Mouse (Mus musculus) adrenal gland, postnatal 4 days (tissue): ENCODE data around the gene Rmdn2. TPM values are rescaled to one million over a fixed set of nuclear protein-coding genes. Genes with fewer than 3 reads are reported as not detected.

Source experiments
- DNase-seq, 2 experiments: peaks; one replicate each; pipeline ENCODE4 v3.0.0; 2021 to 2022; ENCODE audit warnings: low spot score in 2 of 2, mixed read lengths in 2 of 2
- total RNA-seq, 2 experiments: library from RNA; stranded (reverse); gene quantifications; 2 replicates each; pipeline ENCODE4 v1.2.3; 2021

Gene Rmdn2
- total RNA-seq, 2 experiments from 2014 or later = 276 to 287 TPM

- DNase-seq = peak; percentile 59 to 73
Observed at GRCm38 (mm10) chr17:79614691-79615588, 3.3 kb downstream of the Rmdn2 start.

GRCm38 (mm10) chr17:79615897-79616296 lies 4.2 kb downstream of the Rmdn2 start:
- no peak for DNase-seq

- no peak for DNase-seq
Observed at GRCm38 (mm10) chr17:79616621-79617020, 5.0 kb downstream of the Rmdn2 start.

DNA sequence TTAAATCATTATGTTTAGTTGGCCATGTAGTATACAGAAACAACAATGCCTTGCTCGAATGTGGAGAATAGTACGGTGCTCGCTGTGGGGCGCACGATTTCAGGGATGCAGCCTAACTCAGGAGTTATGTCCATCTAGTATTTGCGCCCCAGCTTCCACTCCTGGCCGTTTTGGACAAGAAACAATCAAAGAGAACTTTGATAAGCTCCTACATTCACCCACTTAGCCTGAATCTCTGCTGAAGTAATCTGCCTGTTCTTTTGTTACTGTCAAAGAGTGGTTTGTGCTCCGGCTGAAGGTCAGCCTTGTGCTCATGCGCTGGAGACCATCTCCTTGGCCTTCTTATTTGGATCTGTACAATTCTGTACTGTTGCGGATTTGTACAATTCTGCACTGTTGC lies 6.8 kb downstream of the Rmdn2 start:
- no peak for DNase-seq

GRCm38 (mm10) chr17:79618984-79619383 lies 7.3 kb downstream of the Rmdn2 start:
- DNase-seq = no peak

- DNase-seq = no peak
Observed at GRCm38 (mm10) chr17:79622050-79622449, 10.4 kb downstream of the Rmdn2 start.

DNA sequence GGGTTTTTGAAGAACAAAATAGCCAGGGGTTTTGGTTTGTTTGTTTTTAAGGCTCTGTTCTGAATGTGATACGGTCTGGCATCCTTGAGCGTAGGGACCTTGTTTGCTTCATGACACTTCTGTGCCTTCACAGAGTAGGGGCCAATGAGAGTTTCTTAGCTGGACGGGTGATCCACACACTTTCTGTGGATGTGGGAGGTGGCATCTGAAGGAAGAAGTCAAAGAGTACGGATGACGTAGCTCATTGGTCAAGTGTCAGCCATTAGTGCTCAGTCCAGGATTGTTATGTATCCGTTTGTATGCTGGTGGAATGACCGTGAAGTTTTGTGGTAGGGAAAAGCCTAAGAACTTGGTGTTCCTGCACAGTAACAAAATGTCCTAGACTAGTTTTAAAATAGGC lies 10.9 kb downstream of the Rmdn2 start:
- no peak for DNase-seq

- no peak for DNase-seq
Observed at GRCm38 (mm10) chr17:79623841-79624240, 12.2 kb downstream of the Rmdn2 start.

DNA sequence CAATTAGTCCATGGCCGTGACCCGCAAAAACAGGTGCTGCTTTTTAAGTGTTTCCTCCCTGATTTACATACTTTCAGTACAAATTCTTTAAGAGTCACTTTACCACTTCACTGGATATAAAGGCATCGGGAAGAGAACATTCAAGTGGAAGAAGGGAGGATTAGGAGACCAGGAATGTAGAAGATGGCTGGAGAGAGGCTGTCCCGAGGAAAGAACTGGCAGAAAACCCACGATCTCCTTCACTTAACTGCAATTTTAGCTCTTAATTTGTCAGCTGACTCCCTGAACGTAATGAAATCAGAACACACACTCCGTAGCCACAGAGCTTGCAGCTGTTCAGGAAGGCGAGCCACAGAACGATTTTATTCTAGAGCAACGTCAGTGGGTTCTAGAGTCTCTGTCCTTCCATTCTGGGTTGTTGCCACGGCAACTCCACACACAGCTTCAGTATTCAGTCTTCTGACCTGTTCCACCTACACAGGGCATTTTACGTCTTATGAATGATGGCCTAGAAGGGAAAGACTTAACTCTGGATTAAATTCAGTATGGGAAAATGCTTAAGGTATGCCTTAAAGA lies 14.7 kb downstream of the Rmdn2 start:
- DNase-seq = no peak

- DNase-seq = no peak
Observed at GRCm38 (mm10) chr17:79649893-79650292, 38.2 kb downstream of the Rmdn2 start.

DNA sequence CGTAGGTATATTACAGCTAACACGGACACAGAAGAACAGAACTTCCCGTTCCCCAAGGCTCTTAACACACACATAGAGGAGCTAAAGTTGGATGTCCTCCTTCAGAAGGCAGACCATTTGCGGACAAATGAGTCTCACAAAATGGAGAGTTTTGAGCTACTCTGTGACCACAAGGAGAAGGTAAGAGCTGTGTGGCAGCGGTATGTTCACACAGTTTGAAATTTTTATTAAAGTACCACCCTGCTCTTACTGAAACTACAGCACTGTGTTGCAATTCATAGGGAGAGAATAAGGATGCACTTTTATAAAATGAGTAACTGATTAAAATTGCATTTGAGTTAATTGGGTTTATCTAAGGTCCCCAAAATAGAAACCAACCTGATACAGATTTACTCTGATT lies 38.6 kb downstream of the Rmdn2 start:
- DNase-seq = no peak

DNA sequence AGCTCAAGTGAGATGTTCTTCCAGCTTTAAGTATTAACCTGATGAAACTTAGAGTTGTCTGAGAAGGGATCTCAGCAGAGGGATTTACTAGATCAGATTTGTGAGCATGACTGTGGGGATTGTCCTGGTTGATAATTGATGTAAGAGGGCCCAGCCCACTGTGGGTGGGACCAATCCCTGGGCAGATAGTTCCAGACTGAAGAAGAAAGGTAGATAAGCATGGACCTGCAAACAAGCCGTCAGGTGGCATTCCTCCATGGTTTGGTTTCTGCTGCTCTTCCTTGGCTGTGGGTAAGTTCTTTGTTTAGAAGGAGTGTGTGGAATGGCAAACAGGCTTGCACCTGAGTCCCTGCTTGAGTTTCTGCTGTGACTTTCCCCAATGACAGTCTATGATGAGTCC lies 41.5 kb downstream of the Rmdn2 start:
- no peak for DNase-seq

GRCm38 (mm10) chr17:79654187-79654586 lies 42.5 kb downstream of the Rmdn2 start:
- DNase-seq = no peak

DNA sequence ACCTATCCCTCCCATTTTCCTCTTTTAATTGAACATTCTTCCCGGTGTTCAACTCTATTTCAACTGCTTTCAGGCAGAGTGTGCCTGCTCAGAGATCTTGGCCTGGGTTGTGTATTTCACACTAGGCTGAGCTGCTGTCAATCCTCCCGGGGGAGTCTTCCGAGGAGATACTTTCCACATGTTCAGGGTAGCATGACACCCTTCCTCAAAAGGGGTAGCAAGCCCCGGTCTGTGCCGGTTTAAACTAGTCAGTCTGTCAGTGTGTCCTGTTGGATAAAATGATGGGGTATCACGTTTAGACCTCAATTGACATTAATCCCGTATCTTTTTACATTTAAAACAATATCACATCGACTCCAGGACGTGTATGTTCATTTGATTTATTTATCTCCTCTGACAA lies 46.1 kb downstream of the Rmdn2 start:
- no peak for DNase-seq

GRCm38 (mm10) chr17:79658452-79658851 lies 46.8 kb downstream of the Rmdn2 start:
- no peak for DNase-seq

DNA sequence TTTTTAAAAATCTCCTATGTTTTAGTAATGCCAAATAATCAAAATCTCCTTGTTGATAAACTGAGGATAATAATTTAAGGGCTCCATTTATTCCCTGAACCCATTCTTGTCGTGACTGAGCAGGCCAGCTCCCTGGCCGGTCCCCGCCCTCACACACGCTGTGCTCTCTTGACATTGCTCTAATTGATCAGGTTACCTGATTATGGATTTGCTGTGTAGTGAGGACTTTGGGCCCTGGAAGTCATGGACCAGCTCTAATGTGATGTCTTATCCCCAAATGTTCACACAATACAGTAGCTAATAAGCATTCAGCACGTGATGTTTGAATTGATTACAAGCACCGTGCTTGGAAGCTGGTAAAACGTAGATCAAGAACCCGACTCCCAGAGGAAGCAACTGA lies 47.2 kb downstream of the Rmdn2 start:
- DNase-seq = no peak

DNA sequence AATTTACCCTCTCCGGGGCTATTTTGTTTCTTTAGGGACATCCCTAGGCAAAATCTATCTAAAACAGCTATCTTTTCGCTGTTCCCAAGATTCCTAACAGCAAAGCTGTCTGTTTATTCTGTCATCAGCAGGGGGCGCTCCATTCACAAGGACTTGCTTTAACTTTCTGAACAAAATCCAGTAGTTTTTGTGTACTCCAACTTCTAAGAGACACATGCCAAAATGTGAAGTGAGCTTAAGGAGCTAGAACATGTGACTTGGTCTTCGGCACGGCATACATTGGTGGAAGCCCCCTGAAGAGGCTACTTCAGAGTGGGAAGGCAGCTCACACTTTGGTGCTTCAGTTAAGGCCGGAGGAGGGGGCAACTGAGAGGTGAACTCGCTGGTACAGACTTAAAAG lies 49.7 kb downstream of the Rmdn2 start:
- DNase-seq = peak in 1 of 2 experiments; percentile 42

DNA sequence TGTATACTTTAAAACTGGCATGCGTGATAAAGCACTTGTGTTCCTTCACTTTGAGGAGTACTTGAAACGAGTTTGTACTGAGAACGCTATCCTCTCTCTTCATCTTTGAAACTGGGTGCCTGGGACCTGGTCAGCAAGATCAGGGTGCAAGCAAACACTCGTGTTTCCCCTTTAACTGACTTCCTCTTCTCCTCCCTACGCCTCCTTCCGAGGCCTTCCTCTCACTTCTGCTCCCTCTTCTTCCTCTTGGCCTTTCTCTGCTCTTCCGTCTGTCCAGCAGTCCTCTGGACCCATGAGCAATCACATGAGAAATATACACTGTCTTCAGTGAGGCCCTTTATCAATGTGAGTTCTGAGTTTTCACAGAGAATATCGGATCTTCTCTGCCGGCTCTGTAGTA lies 50.2 kb downstream of the Rmdn2 start:
- no peak for DNase-seq

- no peak for DNase-seq
Observed at GRCm38 (mm10) chr17:79663393-79664105, 51.9 kb downstream of the Rmdn2 start.

DNA sequence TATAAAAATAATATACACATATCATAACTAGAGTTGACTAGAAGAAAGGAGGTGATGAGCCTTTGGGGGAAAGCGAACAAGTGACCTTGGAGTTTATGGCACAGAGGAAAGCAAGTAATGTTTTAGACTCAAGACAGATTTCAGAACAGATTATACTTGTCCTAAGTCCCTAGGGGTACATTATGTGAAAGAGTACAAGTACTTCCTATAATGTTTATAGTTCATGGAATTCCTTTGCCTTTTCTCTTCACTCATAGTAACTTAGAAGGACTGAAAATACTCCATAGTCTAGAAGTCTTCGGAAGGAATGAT lies 52.4 kb downstream of the Rmdn2 start:
- no peak for DNase-seq

DNA sequence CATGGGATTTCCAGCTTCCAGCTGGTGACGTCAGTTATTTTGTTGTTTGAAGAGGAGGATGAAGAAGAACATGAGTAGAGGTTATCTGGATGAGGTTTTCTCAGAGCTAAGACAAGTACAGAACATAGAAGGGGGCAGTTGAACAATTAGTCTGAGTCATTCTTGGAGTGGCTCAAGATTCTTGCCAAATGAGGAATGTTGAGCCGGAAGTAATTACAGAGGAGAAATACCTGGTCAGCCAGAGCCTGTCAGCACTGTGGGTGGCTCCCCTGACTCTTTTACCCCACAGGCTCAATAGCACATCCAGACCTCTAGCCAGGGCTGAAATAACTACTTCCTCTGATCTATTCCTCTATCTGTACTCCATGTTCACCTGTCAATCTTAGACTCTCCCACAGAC lies 59.2 kb downstream of the Rmdn2 start:
- no peak for DNase-seq

DNA sequence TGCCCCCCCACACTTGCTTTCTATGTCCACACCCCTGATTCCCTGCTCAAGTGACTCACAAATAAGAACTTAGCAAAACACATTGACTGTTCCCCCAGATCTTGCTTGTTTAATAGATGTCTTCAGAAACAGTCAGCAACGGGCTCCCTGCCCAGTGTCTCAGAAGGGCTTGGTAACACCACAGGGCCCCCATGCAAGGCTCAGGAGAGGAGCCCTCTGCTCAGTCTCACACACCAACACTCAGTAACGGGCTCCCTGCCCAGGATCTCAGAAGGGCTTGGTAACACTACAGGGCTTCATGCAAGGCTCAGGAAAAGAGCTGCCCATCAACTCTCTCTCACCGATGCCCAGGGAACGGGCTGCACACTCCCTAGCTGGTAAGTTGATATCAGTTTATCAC lies 83.4 kb downstream of the Rmdn2 start:
- no peak for DNase-seq
